ENCODE assay signal across 12 mouse cellular contexts in the genomic region with DNA sequence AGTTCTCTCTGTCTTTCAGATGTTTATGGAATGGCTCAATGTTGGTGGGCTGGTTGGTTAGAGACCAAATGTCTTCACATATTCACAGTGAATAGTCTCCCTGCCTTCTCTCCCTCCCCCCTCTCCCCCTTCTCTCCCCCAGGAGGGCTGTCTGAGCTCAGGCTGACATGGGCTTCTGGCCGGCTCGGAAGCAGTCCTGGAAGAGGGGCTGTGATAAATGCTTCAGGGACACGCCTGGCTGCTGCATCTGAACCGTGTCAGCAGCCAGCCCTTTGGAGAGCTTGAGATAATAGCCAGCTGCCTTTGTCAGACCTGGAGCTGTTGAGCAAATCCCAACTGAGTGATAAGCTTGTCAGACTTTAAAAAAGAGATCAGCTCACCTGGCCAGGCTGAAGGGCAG. TPM values are rescaled to one million over a fixed set of nuclear protein-coding genes. Genes with fewer than 3 reads are reported as not detected.
A peak's percentile ranks its signal among the peaks of the same experiment; 100 is the strongest.
DNase-seq lines count a peak whose midpoint lies in the region; ATAC-seq lines count a peak whose summit lies in the region.
"Had no signal": no experiment of that assay in that cellular context is flagged by ENCODE, and none has a peak within 500 bp of the region (broad histone marks: within the 10 kb centered on the region; RNA-seq: fewer than 3 reads in every experiment).

No protein-coding gene starts in this region.

- peaks cover 87% of the 10 kb centered on the region for H3K27me3 ChIP-seq in forebrain, embryonic 10.5 days (ENCODE audit: poor library complexity, severe bottlenecking)
- H3K27me3 ChIP-seq in forebrain, embryonic 16.5 days (replicated peaks; ENCODE audit: control insufficient read depth, insufficient read depth, low read length) = peaks cover 3% of the 10 kb centered on the region; the same call in 1 of the 2 replicates
- H3K27me3 ChIP-seq in lung, embryonic 15.5 days = peaks cover 11% of the 10 kb centered on the region
- H3K27me3 ChIP-seq in hindbrain, embryonic 15.5 days = no peaks in the 10 kb centered on the region
- no peaks in the 10 kb centered on the region for H3K27me3 ChIP-seq in neural tube, embryonic 15.5 days (replicated peaks)

- DNase-seq in forebrain, embryonic 10.5 days (ENCODE audit: extremely low spot score, low spot score) = no peak
- no peak for DNase-seq in lung, postnatal 36 days
- no peak for DNase-seq in layer of hippocampus, postnatal 14 days (ENCODE audit: low spot score in 2 of 2)
- DNase-seq in urinary bladder, postnatal 36 days (ENCODE audit: low spot score in 2 of 2) = no peak
- DNase-seq: kidney, postnatal 10 days; left cerebral cortex, postnatal 4 days had no signal

- peak overlapping the region; percentile 44 for H3K27ac ChIP-seq in forebrain, embryonic 10.5 days
- H3K27ac ChIP-seq in forebrain, embryonic 16.5 days (ENCODE audit: low read length) = no peak overlapping the region
- no peak overlapping the region for H3K27ac ChIP-seq in lung, embryonic 15.5 days
- peak overlapping the region; percentile 61 for H3K27ac ChIP-seq in hindbrain, embryonic 15.5 days (replicated peaks)
- H3K27ac ChIP-seq in neural tube, embryonic 15.5 days (replicated peaks) = peak overlapping the region; percentile 70

- H3K4me2 ChIP-seq in forebrain, embryonic 16.5 days (ENCODE audit: low read length) = no peak overlapping the region
- H3K4me2 ChIP-seq in lung, embryonic 15.5 days = no peak overlapping the region
- no peak overlapping the region for H3K4me2 ChIP-seq in hindbrain, embryonic 15.5 days
- H3K4me2 ChIP-seq in neural tube, embryonic 15.5 days = no peak overlapping the region

- no peaks in the 10 kb centered on the region for H3K36me3 ChIP-seq in forebrain, embryonic 10.5 days (replicated peaks)
- no peaks in the 10 kb centered on the region for H3K36me3 ChIP-seq in forebrain, embryonic 16.5 days (ENCODE audit: control insufficient read depth, insufficient read depth)
- no peaks in the 10 kb centered on the region for H3K36me3 ChIP-seq in lung, embryonic 15.5 days
- no peaks in the 10 kb centered on the region for H3K36me3 ChIP-seq in hindbrain, embryonic 15.5 days
- H3K36me3 ChIP-seq in neural tube, embryonic 15.5 days = no peaks in the 10 kb centered on the region

- H3K9ac ChIP-seq in forebrain, embryonic 16.5 days (replicated peaks; ENCODE audit: low read depth, low read length) = no peak overlapping the region
- H3K9ac ChIP-seq in lung, embryonic 15.5 days = no peak overlapping the region
- H3K9ac ChIP-seq in hindbrain, embryonic 15.5 days = no peak overlapping the region
- no peak overlapping the region for H3K9ac ChIP-seq in neural tube, embryonic 15.5 days (replicated peaks)

- peaks cover 41% of the 10 kb centered on the region for H3K4me1 ChIP-seq in forebrain, embryonic 10.5 days
- H3K4me1 ChIP-seq in forebrain, embryonic 16.5 days (replicated peaks; ENCODE audit: control insufficient read depth, insufficient read depth, low read length) = peaks cover 9% of the 10 kb centered on the region
- 0 out of 2 replicates have a peak, but pooled peaks cover 4% of the 10 kb centered on the region for H3K4me1 ChIP-seq in lung, embryonic 15.5 days
- H3K4me1 ChIP-seq in hindbrain, embryonic 15.5 days (replicated peaks) = peaks cover 16% of the 10 kb centered on the region
- H3K4me1 ChIP-seq in neural tube, embryonic 15.5 days = peaks cover 18% of the 10 kb centered on the region

- no peak for ATAC-seq in forebrain, embryonic 16.5 days
- ATAC-seq in lung, embryonic 15.5 days (ENCODE audit: borderline replicate concordance, extremely low read depth, low FRiP score, low TSS enrichment) = peak; percentile 51
- ATAC-seq in hindbrain, embryonic 15.5 days (ENCODE audit: low FRiP score, low read depth) = peak; percentile 52; the same call in 1 of the 2 replicates
- peak; percentile 60 for ATAC-seq in neural tube, embryonic 15.5 days (ENCODE audit: low FRiP score)
- ATAC-seq: Patski had no signal

- no peaks in the 10 kb centered on the region for H3K9me3 ChIP-seq in forebrain, embryonic 10.5 days
- H3K9me3 ChIP-seq in forebrain, embryonic 16.5 days (ENCODE audit: control insufficient read depth, low read length) = no peaks in the 10 kb centered on the region
- no peaks in the 10 kb centered on the region for H3K9me3 ChIP-seq in lung, embryonic 15.5 days
- no peaks in the 10 kb centered on the region for H3K9me3 ChIP-seq in hindbrain, embryonic 15.5 days
- H3K9me3 ChIP-seq in neural tube, embryonic 15.5 days (replicated peaks) = no peaks in the 10 kb centered on the region

- 4% methylated on average over 4 of the region's 4 CpGs for WGBS in forebrain, embryonic 10.5 days
- WGBS in forebrain, embryonic 16.5 days = 4% methylated on average over 4 of the region's 4 CpGs
- 1% methylated on average over 4 of the region's 4 CpGs for WGBS in lung, embryonic 15.5 days
- WGBS in hindbrain, embryonic 15.5 days = 2% methylated on average over 4 of the region's 4 CpGs
- WGBS in neural tube, embryonic 15.5 days = 4% methylated on average over 4 of the region's 4 CpGs

- H3K4me3 ChIP-seq in forebrain, embryonic 10.5 days = no peak overlapping the region
- H3K4me3 ChIP-seq in forebrain, embryonic 16.5 days (replicated peaks; ENCODE audit: low read length) = no peak overlapping the region
- H3K4me3 ChIP-seq in lung, embryonic 15.5 days = no peak overlapping the region
- H3K4me3 ChIP-seq in hindbrain, embryonic 15.5 days = no peak overlapping the region
- no peak overlapping the region for H3K4me3 ChIP-seq in neural tube, embryonic 15.5 days (replicated peaks)

RNA-seq across cellular contexts. Expression of a gene that starts 38.0 kb away (rescaled TPM):
- 86.3 and 86.4 TPM in 2 replicates for polyA plus RNA-seq in forebrain, embryonic 10.5 days (2016; fragmentation: Nextera tagmentation; extraction: Ambion mirVana)
- polyA plus RNA-seq in forebrain, embryonic 16.5 days (2015; fragmentation: Nextera tagmentation; extraction: Ambion mirVana) = 58.9 and 63.2 TPM in 2 replicates
- 51.8 and 54.8 TPM in 2 replicates for polyA plus RNA-seq in lung, embryonic 15.5 days (2015; fragmentation: Nextera tagmentation; extraction: Ambion mirVana)
- 66.0 and 66.3 TPM in 2 replicates for polyA plus RNA-seq in hindbrain, embryonic 15.5 days (2015; fragmentation: Nextera tagmentation; extraction: Ambion mirVana)
- polyA plus RNA-seq in neural tube, embryonic 15.5 days (2015; fragmentation: Nextera tagmentation; extraction: Ambion mirVana) = 69.6 and 71.6 TPM in 2 replicates
- 10 to 100 TPM; 33.8 to 34.0 TPM for total RNA-seq in layer of hippocampus, postnatal 14 days (2021)

RNA-seq across cellular contexts. Expression of a gene that starts 45.3 kb away (rescaled TPM):
- 18.4 and 19.0 TPM in 2 replicates for polyA plus RNA-seq in forebrain, embryonic 10.5 days (2016; fragmentation: Nextera tagmentation; extraction: Ambion mirVana)
- 15.0 and 16.2 TPM in 2 replicates for polyA plus RNA-seq in forebrain, embryonic 16.5 days (2015; fragmentation: Nextera tagmentation; extraction: Ambion mirVana)
- polyA plus RNA-seq in lung, embryonic 15.5 days (2015; fragmentation: Nextera tagmentation; extraction: Ambion mirVana) = 18.5 and 20.8 TPM in 2 replicates
- 13.8 TPM in 2 replicates for polyA plus RNA-seq in hindbrain, embryonic 15.5 days (2015; fragmentation: Nextera tagmentation; extraction: Ambion mirVana)
- 13.0 and 20.6 TPM in 2 replicates for polyA plus RNA-seq in neural tube, embryonic 15.5 days (2015; fragmentation: Nextera tagmentation; extraction: Ambion mirVana)
- total RNA-seq in layer of hippocampus, postnatal 14 days (2021) = 10 to 100 TPM; 17.9 to 18.9 TPM

RNA-seq across cellular contexts. Expression of a gene that starts 47.2 kb away (rescaled TPM):
- polyA plus RNA-seq in forebrain, embryonic 10.5 days (2016; fragmentation: Nextera tagmentation; extraction: Ambion mirVana) = 356 and 383 TPM in 2 replicates
- polyA plus RNA-seq in forebrain, embryonic 16.5 days (2015; fragmentation: Nextera tagmentation; extraction: Ambion mirVana) = 467 and 469 TPM in 2 replicates
- polyA plus RNA-seq in lung, embryonic 15.5 days (2015; fragmentation: Nextera tagmentation; extraction: Ambion mirVana) = 369 and 383 TPM in 2 replicates
- polyA plus RNA-seq in hindbrain, embryonic 15.5 days (2015; fragmentation: Nextera tagmentation; extraction: Ambion mirVana) = 441 and 476 TPM in 2 replicates
- polyA plus RNA-seq in neural tube, embryonic 15.5 days (2015; fragmentation: Nextera tagmentation; extraction: Ambion mirVana) = 463 and 500 TPM in 2 replicates
- 100 to 1,000 TPM; 310 to 314 TPM for total RNA-seq in layer of hippocampus, postnatal 14 days (2021)

RNA-seq across cellular contexts. Expression of a gene that starts 56.2 kb away (rescaled TPM):
- polyA plus RNA-seq in forebrain, embryonic 10.5 days (2016; fragmentation: Nextera tagmentation; extraction: Ambion mirVana) = 10.4 and 14.0 TPM in 2 replicates
- polyA plus RNA-seq in forebrain, embryonic 16.5 days (2015; fragmentation: Nextera tagmentation; extraction: Ambion mirVana) = 143 and 173 TPM in 2 replicates
- 2.7 and 2.8 TPM in 2 replicates for polyA plus RNA-seq in lung, embryonic 15.5 days (2015; fragmentation: Nextera tagmentation; extraction: Ambion mirVana)
- 199 and 226 TPM in 2 replicates for polyA plus RNA-seq in hindbrain, embryonic 15.5 days (2015; fragmentation: Nextera tagmentation; extraction: Ambion mirVana)
- 190 and 224 TPM in 2 replicates for polyA plus RNA-seq in neural tube, embryonic 15.5 days (2015; fragmentation: Nextera tagmentation; extraction: Ambion mirVana)
- total RNA-seq in layer of hippocampus, postnatal 14 days (2021) = 10 to 100 TPM; 73.0 to 73.1 TPM
- total RNA-seq: common myeloid progenitor, adult 5-6 weeks had no signal

Comparison
In these comparisons a context has a peak if more than half of its experiments do, and no peak if none do; other contexts are left out.
1. H3K27ac ChIP-seq: peak in forebrain, embryonic 10.5 days (single experiment), hindbrain, embryonic 15.5 days (single experiment) and neural tube, embryonic 15.5 days (single experiment); none in forebrain, embryonic 16.5 days (single experiment) and lung, embryonic 15.5 days (single experiment).